Comparison of ENCODE assay signal across 8 mouse cellular contexts in genomic region chr11:102308979-102309378, GRCm38 (mm10). TPM values are rescaled to one million over a fixed set of nuclear protein-coding genes. Genes with fewer than 3 reads are reported as not detected.
DNase-seq lines count a peak whose midpoint lies in the region; ATAC-seq lines count a peak whose summit lies in the region.

No protein-coding gene starts in this region.

- peaks cover 9% of the 10 kb centered on the region; the same call in 1 of the 2 replicates for H3K4me1 ChIP-seq in hindbrain, embryonic 14.5 days (replicated peaks; ENCODE audit: control insufficient read depth, insufficient read depth, low read length)

- WGBS in hindbrain, embryonic 14.5 days, result under 1% methylated on average over 27 of the region's 27 CpGs

- no peaks in the 10 kb centered on the region for H3K9me3 ChIP-seq in hindbrain, embryonic 14.5 days (ENCODE audit: control insufficient read depth, low read length)

- peak; percentile 97 for DNase-seq in T-cell, adult 2 months (ENCODE audit: low spot score)
- peak; percentile 96 to 97 for DNase-seq in cerebellum, postnatal 25 days
- DNase-seq in frontal cortex, postnatal 25 days (ENCODE audit: low spot score in 2 of 2), result peak; percentile 96
- peak; percentile 97 for DNase-seq in hindbrain, embryonic 14.5 days (ENCODE audit: low spot score)
- DNase-seq in layer of hippocampus, postnatal 36 days, result peak; percentile 96
- DNase-seq in lung, postnatal 25 days (ENCODE audit: low spot score), result peak; percentile 97
- DNase-seq in retina, adult 2 months (ENCODE audit: low read depth, low spot score), result peak; percentile 87
- DNase-seq in thymus, postnatal 25 days, result peak; percentile 97

- no peaks in the 10 kb centered on the region for H3K27me3 ChIP-seq in hindbrain, embryonic 14.5 days (ENCODE audit: control insufficient read depth, insufficient read depth, low read length)

- peaks cover 78% of the 10 kb centered on the region for H3K36me3 ChIP-seq in hindbrain, embryonic 14.5 days (replicated peaks; ENCODE audit: control insufficient read depth, insufficient read depth)

- peak overlapping the region; percentile 50 for H3K4me2 ChIP-seq in hindbrain, embryonic 14.5 days (replicated peaks)

- ATAC-seq in hindbrain, embryonic 14.5 days (ENCODE audit: low FRiP score), result peak; percentile 91

- peak overlapping the region; percentile 29; the same call in 1 of the 2 replicates for H3K9ac ChIP-seq in hindbrain, embryonic 14.5 days

- H3K27ac ChIP-seq in hindbrain, embryonic 14.5 days, result peak overlapping the region; percentile 43; the same call in 1 of the 2 replicates

- peak overlapping the region; percentile 22 for H3K4me3 ChIP-seq in hindbrain, embryonic 14.5 days (replicated peaks; ENCODE audit: low read length)

RNA-seq across cellular contexts. Expression of gene Ubtf, which starts 10.6 kb away (rescaled TPM):
- 70.0 and 76.0 TPM in 2 replicates for polyA plus RNA-seq in hindbrain, embryonic 14.5 days (2014; fragmentation: Nextera tagmentation; extraction: Ambion mirVana)
- 100 to 1,000 TPM; 127 to 128 TPM for total RNA-seq in layer of hippocampus, postnatal 36 days (2021)

RNA-seq across cellular contexts. Expression of gene Atxn7l3, which starts 12.5 kb away (rescaled TPM):
- 37.3 and 37.5 TPM in 2 replicates for polyA plus RNA-seq in hindbrain, embryonic 14.5 days (2014; fragmentation: Nextera tagmentation; extraction: Ambion mirVana)
- total RNA-seq in layer of hippocampus, postnatal 36 days (2021), result 100 to 1,000 TPM; 172 to 173 TPM

RNA-seq across cellular contexts. Expression of gene Tmub2, which starts 24.2 kb away (rescaled TPM):
- 74.3 and 77.8 TPM in 2 replicates for polyA plus RNA-seq in hindbrain, embryonic 14.5 days (2014; fragmentation: Nextera tagmentation; extraction: Ambion mirVana)
- 10 to 100 TPM; 64.2 to 64.8 TPM for total RNA-seq in layer of hippocampus, postnatal 36 days (2021)

RNA-seq across cellular contexts. Expression of gene Asb16, which starts 40.4 kb away (rescaled TPM):
- polyA plus RNA-seq in hindbrain, embryonic 14.5 days (2014; fragmentation: Nextera tagmentation; extraction: Ambion mirVana), result 0.07 and 0.18 TPM in 2 replicates
- 1 to 10 TPM; 1.0 to 1.2 TPM for total RNA-seq in layer of hippocampus, postnatal 36 days (2021)

RNA-seq across cellular contexts. Expression of gene Slc4a1, which starts 57.0 kb away (rescaled TPM):
- 1.6 and 3.3 TPM in 2 replicates for polyA plus RNA-seq in hindbrain, embryonic 14.5 days (2014; fragmentation: Nextera tagmentation; extraction: Ambion mirVana)
- total RNA-seq in layer of hippocampus, postnatal 36 days (2021), result under 1 TPM; 0.10 to 0.15 TPM

Comparison
In these comparisons a context has a peak if more than half of its experiments do, and no peak if none do; other contexts are left out.
1. Peak in every context shown above with its lines: DNase-seq, ATAC-seq, H3K4me3 ChIP-seq and H3K27ac ChIP-seq.